Mouse (Mus musculus): ENCODE results near the gene Tmem102. TPM values are rescaled to one million over a fixed set of nuclear protein-coding genes. Genes with fewer than 3 reads are reported as not detected.

The Tmem102 gene
- polyA plus RNA-seq, 2 experiments, result 1.8 to 5.9 TPM

DNA sequence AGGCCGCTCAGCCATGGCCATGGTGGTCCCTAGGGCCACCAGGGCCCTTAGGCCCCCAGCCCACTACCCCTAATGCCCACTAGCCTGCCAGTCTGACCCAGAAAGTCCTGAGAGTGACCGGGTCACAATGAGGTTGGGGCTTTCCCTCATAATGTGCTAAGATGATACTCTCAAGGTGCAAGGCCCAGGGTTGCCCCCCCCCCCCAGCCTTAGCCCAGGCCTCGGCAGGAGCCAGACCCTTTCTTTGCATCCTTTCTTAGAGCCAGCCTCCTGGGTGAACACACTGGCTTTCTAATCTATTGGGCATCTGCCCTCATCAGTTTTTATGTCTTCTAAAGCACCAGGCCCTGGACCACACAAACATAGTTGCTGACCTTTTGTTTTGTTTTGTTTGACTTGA is 16.7 kb upstream of the Tmem102 start, which contains the start of gene Spem1:
Gene Spem1 (minus strand): TSS at position 101 of the 400 bp plus-strand sequence.
- H3K9ac ChIP-seq (ENCODE audit: low read depth, low read length, severe bottlenecking), result no peak within 1 kb of the TSS
- 0 out of 2 replicates have a peak, but pooled peaks cover 8% of the 10 kb centered on the region for H3K9me3 ChIP-seq (ENCODE audit: control insufficient read depth, low read length)
- H3K27me3 ChIP-seq (ENCODE audit: control insufficient read depth, insufficient read depth, low read length), result no peaks in the 10 kb centered on the region
- H3K4me3 ChIP-seq (replicated peaks; ENCODE audit: low read length), result no peak within 1 kb of the TSS
- ATAC-seq (ENCODE audit: low FRiP score, low read depth), result no peak
- no peaks in the 10 kb centered on the region for H3K4me1 ChIP-seq (ENCODE audit: control insufficient read depth, insufficient read depth, low read length)
- DNase-seq (ENCODE audit: low spot score), result no peak
- TF ChIP-seq POLR2A (IDR thresholded peaks at IDR 0.05; ENCODE audit: borderline replicate concordance, extremely low read depth, insufficient read depth, insufficient read length), result no peak
- WGBS, result 88% methylated on average over 3 of the region's 3 CpGs
- H3K36me3 ChIP-seq (ENCODE audit: control insufficient read depth, insufficient read depth, low read length), result peaks cover 28% of the 10 kb centered on the region
- H3K4me2 ChIP-seq (replicated peaks; ENCODE audit: low read depth, low read length, severe bottlenecking), result no peak within 1 kb of the TSS
- no peak within 1 kb of the TSS for H3K27ac ChIP-seq (replicated peaks; ENCODE audit: low read depth, low read length)

DNA sequence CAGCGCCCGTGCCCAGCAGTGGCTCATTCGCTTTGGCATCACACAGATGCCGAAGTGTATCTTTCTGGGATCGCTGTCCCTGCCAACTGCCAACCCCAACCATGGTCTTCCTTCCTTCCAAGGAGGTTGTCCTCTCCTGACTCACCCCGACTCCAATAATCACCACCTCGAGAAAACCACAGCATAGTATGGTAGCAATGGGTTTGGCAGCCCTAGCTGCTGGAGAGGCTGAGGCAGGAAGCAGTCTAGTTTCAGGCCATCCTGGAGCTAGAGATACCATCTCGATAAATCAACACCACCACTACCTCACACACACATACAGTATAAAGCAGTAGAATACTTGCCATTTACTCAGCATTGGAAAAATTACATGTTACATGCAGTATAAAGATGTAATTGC is 13.4 kb upstream of the Tmem102 start:
- no peak for DNase-seq (ENCODE audit: low spot score)
- Histone ChIP-seq H3K36me3 (ENCODE audit: control insufficient read depth, insufficient read depth, low read length) (no peaks in the 10 kb centered on the region), H3K4me2 (replicated peaks; ENCODE audit: low read depth, low read length, severe bottlenecking) (no peak overlapping the region), H3K27me3 (ENCODE audit: control insufficient read depth, insufficient read depth, low read length) (no peaks in the 10 kb centered on the region), H3K9me3 (ENCODE audit: control insufficient read depth, low read length) (0 out of 2 replicates have a peak, but pooled peaks cover 8% of the 10 kb centered on the region), H3K27ac (replicated peaks; ENCODE audit: low read depth, low read length) (no peak overlapping the region), H3K4me1 (ENCODE audit: control insufficient read depth, insufficient read depth, low read length) (no peaks in the 10 kb centered on the region), H3K9ac (ENCODE audit: low read depth, low read length, severe bottlenecking) (no peak overlapping the region), H3K4me3 (replicated peaks; ENCODE audit: low read length) (no peak overlapping the region)
- TF ChIP-seq POLR2A (IDR thresholded peaks at IDR 0.05; ENCODE audit: borderline replicate concordance, extremely low read depth, insufficient read depth, insufficient read length), result no peak
- WGBS, result 97% methylated on average over 8 of the region's 8 CpGs
- ATAC-seq (ENCODE audit: low FRiP score, low read depth), result no peak

DNA sequence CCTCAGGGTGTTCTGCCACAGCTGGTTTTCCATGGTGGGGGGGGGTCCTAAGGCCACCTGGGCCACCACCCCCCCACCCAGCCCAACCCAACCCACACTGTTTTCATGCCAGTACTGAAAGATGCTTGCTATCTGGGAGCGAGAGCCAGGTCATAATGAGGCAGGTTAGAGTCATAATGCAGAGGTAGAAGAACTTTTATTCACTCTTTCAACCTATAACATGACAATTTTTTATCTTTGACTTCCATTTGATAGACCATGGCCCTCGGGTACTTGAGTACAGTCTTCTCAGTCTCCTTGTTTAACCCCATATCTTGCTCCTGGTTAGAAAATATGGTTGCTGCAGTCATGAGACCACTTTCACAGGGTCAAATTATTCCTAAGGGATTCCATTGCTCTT is 12.9 kb upstream of the Tmem102 start, which contains the start of gene Spem2:
Gene Spem2 (minus strand): TSS at position 101 of the 400 bp plus-strand sequence.
- WGBS, result 86% methylated on average over 2 of the region's 2 CpGs
- H3K4me3 ChIP-seq (replicated peaks; ENCODE audit: low read length), result no peak within 1 kb of the TSS
- H3K4me2 ChIP-seq (replicated peaks; ENCODE audit: low read depth, low read length, severe bottlenecking), result no peak within 1 kb of the TSS
- no peak within 1 kb of the TSS for H3K27ac ChIP-seq (replicated peaks; ENCODE audit: low read depth, low read length)
- DNase-seq (ENCODE audit: low spot score) (no peak), ATAC-seq (ENCODE audit: low FRiP score, low read depth) (no peak)
- H3K4me1 ChIP-seq (ENCODE audit: control insufficient read depth, insufficient read depth, low read length), result no peaks in the 10 kb centered on the region
- H3K9ac ChIP-seq (ENCODE audit: low read depth, low read length, severe bottlenecking), result no peak within 1 kb of the TSS
- H3K9me3 ChIP-seq (ENCODE audit: control insufficient read depth, low read length), result 0 out of 2 replicates have a peak, but pooled peaks cover 8% of the 10 kb centered on the region
- no peaks in the 10 kb centered on the region for H3K36me3 ChIP-seq (ENCODE audit: control insufficient read depth, insufficient read depth, low read length)
- TF ChIP-seq POLR2A (IDR thresholded peaks at IDR 0.05; ENCODE audit: borderline replicate concordance, extremely low read depth, insufficient read depth, insufficient read length), result no peak
- no peaks in the 10 kb centered on the region for H3K27me3 ChIP-seq (ENCODE audit: control insufficient read depth, insufficient read depth, low read length)

DNA sequence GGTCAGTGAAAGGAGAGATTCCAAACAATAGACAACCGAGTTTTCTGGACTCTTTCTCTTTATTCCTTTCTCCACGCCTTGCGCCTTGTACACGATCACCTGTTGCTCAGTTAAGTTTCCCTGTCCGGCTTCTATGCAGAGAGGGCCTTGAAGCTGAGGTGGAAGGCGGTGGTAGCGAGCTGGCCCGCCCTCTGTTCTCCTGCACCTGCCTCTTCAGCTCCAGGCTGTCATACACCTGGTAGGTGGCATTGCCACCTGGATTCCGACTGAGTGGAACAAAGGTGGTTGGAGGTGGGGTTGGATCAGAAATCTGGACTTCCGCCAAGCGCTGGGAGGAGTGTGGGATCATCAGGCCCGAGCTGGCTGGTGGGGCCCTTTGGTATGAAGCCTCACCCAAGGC is 11.1 kb upstream of the Tmem102 start:
- no peak overlapping the region for H3K27ac ChIP-seq (replicated peaks; ENCODE audit: low read depth, low read length)
- WGBS, result 91% methylated on average over 12 of the region's 12 CpGs
- no peak overlapping the region for H3K4me2 ChIP-seq (replicated peaks; ENCODE audit: low read depth, low read length, severe bottlenecking)
- H3K4me3 ChIP-seq (replicated peaks; ENCODE audit: low read length), result no peak overlapping the region
- TF ChIP-seq POLR2A (IDR thresholded peaks at IDR 0.05; ENCODE audit: borderline replicate concordance, extremely low read depth, insufficient read depth, insufficient read length), result no peak
- no peak overlapping the region for H3K9ac ChIP-seq (ENCODE audit: low read depth, low read length, severe bottlenecking)
- H3K36me3 ChIP-seq (ENCODE audit: control insufficient read depth, insufficient read depth, low read length), result no peaks in the 10 kb centered on the region
- H3K9me3 ChIP-seq (ENCODE audit: control insufficient read depth, low read length), result 0 out of 2 replicates have a peak, but pooled peaks cover 8% of the 10 kb centered on the region
- H3K4me1 ChIP-seq (ENCODE audit: control insufficient read depth, insufficient read depth, low read length), result no peaks in the 10 kb centered on the region
- ATAC-seq (ENCODE audit: low FRiP score, low read depth) (no peak), DNase-seq (ENCODE audit: low spot score) (no peak)
- H3K27me3 ChIP-seq (ENCODE audit: control insufficient read depth, insufficient read depth, low read length), result no peaks in the 10 kb centered on the region

DNA sequence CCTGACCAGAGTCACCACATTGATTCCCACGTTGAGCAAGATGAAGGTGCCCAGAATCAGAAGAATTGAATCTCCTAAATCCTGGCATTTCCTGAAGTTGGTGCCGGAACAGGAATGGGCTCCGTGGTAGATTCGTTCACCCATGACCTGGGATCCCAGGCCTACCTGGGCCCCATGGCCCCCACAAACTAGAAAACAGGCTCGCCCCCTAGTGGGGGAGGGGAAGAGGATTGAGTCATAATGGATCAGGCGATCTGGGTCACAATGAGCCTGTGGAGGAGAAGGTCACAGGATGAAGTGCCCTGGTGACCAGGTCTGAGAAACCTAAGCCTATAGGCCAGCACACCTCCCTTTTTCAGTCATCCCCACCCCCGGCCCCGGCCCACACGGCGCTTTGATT is 9.7 kb upstream of the Tmem102 start, which contains the start of gene Gm39566:
Gene Gm39566 (minus strand): TSS at position 144 of the 400 bp plus-strand sequence.
- H3K27me3 ChIP-seq (ENCODE audit: control insufficient read depth, insufficient read depth, low read length), result no peaks in the 10 kb centered on the region
- 0 out of 2 replicates have a peak, but pooled peaks cover 8% of the 10 kb centered on the region for H3K9me3 ChIP-seq (ENCODE audit: control insufficient read depth, low read length)
- no peak within 1 kb of the TSS for H3K4me2 ChIP-seq (replicated peaks; ENCODE audit: low read depth, low read length, severe bottlenecking)
- H3K27ac ChIP-seq (replicated peaks; ENCODE audit: low read depth, low read length), result no peak within 1 kb of the TSS
- ATAC-seq (ENCODE audit: low FRiP score, low read depth) (no peak), DNase-seq (ENCODE audit: low spot score) (no peak)
- H3K4me3 ChIP-seq (replicated peaks; ENCODE audit: low read length), result no peak within 1 kb of the TSS
- no peak for TF ChIP-seq POLR2A (IDR thresholded peaks at IDR 0.05; ENCODE audit: borderline replicate concordance, extremely low read depth, insufficient read depth, insufficient read length)
- WGBS, result 64% methylated on average over 10 of the region's 10 CpGs
- no peak within 1 kb of the TSS for H3K9ac ChIP-seq (ENCODE audit: low read depth, low read length, severe bottlenecking)
- no peaks in the 10 kb centered on the region for H3K36me3 ChIP-seq (ENCODE audit: control insufficient read depth, insufficient read depth, low read length)
- no peaks in the 10 kb centered on the region for H3K4me1 ChIP-seq (ENCODE audit: control insufficient read depth, insufficient read depth, low read length)
